ENCODE assay signal across 9 mouse cellular contexts in the genomic region with DNA sequence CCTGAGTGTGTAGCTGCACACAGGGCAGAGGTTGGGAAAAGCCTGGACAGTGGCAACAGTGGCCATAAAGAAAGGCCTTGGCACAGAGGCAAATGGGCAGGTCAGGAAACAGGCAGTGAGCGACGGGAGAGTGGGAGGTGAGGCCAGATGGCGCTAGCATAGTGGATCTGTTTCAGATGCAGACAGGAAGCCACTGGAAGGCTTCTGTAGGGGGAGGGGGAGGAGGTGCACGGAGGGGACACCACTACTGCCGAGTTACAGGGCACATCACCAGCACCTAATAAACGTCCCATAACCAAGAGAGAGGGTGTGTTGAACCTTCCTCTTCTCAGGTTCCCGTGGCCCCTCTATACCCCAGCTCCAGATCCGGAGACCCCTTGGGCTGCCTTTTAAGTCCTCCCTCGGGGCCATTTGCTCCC. TPM values are rescaled to one million over a fixed set of nuclear protein-coding genes. Genes with fewer than 3 reads are reported as not detected.
DNase-seq lines count a peak whose midpoint lies in the region; ATAC-seq and TF ChIP-seq lines count a peak whose summit lies in the region.
"Had no signal": no experiment of that assay in that cellular context is flagged by ENCODE, and none has a peak within 500 bp of the region (broad histone marks: within the 10 kb centered on the region; RNA-seq: fewer than 3 reads in every experiment).

No protein-coding gene starts in this region.

- no peaks in the 10 kb centered on the region for H3K4me1 ChIP-seq in heart, embryonic 12.5 days (replicated peaks)
- H3K4me1 ChIP-seq in forebrain, embryonic 16.5 days (replicated peaks; ENCODE audit: control insufficient read depth, insufficient read depth, low read length), result peaks cover 18% of the 10 kb centered on the region
- H3K4me1 ChIP-seq in limb, embryonic 14.5 days (ENCODE audit: control insufficient read depth, insufficient read depth, low read length), result peaks cover 3% of the 10 kb centered on the region

- peaks cover 23% of the 10 kb centered on the region for H3K27me3 ChIP-seq in heart, embryonic 12.5 days (replicated peaks)
- H3K27me3 ChIP-seq in forebrain, embryonic 16.5 days (replicated peaks; ENCODE audit: control insufficient read depth, insufficient read depth, low read length), result no peaks in the 10 kb centered on the region
- H3K27me3 ChIP-seq in limb, embryonic 14.5 days (ENCODE audit: control insufficient read depth, insufficient read depth, low read length), result no peaks in the 10 kb centered on the region

- no peak for TF ChIP-seq POLR2A in limb, embryonic 14.5 days (IDR thresholded peaks at IDR 0.05; ENCODE audit: borderline replicate concordance, extremely low read depth, insufficient read depth, insufficient read length)

- ATAC-seq in heart, embryonic 12.5 days (ENCODE audit: insufficient number of reproducible peaks, low FRiP score), result no peak
- ATAC-seq in forebrain, embryonic 16.5 days, result peak; percentile 28
- no peak for ATAC-seq in limb, embryonic 14.5 days (ENCODE audit: low FRiP score, low read depth)

- no peak for DNase-seq in heart, adult 11 months
- DNase-seq in cerebellum, adult 11 months, result peak; percentile 48
- peak; percentile 22 for DNase-seq in limb, embryonic 14.5 days (ENCODE audit: low spot score)
- no peak for DNase-seq in T-cell, adult 2 months (ENCODE audit: low spot score)
- no peak for DNase-seq in ovary, adult 18-20 months (ENCODE audit: low spot score)
- no peak for DNase-seq in adrenal gland, adult 2 months

- H3K4me3 ChIP-seq in heart, embryonic 12.5 days, result no peak overlapping the region
- no peak overlapping the region for H3K4me3 ChIP-seq in forebrain, embryonic 16.5 days (replicated peaks; ENCODE audit: low read length)
- no peak overlapping the region for H3K4me3 ChIP-seq in limb, embryonic 14.5 days (replicated peaks; ENCODE audit: low read length)

- H3K9me3 ChIP-seq in heart, embryonic 12.5 days (replicated peaks), result peaks cover 8% of the 10 kb centered on the region; the same call in 1 of the 2 replicates
- H3K9me3 ChIP-seq in forebrain, embryonic 16.5 days (ENCODE audit: control insufficient read depth, low read length), result no peaks in the 10 kb centered on the region
- H3K9me3 ChIP-seq in limb, embryonic 14.5 days (ENCODE audit: control insufficient read depth, low read length), result no peaks in the 10 kb centered on the region

- 13% methylated on average over 9 of the region's 9 CpGs for WGBS in heart, embryonic 12.5 days
- WGBS in forebrain, embryonic 16.5 days, result 13% methylated on average over 9 of the region's 9 CpGs
- WGBS in limb, embryonic 14.5 days, result 3% methylated on average over 9 of the region's 9 CpGs

- no peaks in the 10 kb centered on the region for H3K36me3 ChIP-seq in heart, embryonic 12.5 days
- no peaks in the 10 kb centered on the region for H3K36me3 ChIP-seq in forebrain, embryonic 16.5 days (ENCODE audit: control insufficient read depth, insufficient read depth)
- no peaks in the 10 kb centered on the region for H3K36me3 ChIP-seq in limb, embryonic 14.5 days (ENCODE audit: control insufficient read depth, insufficient read depth, low read length)

- 0 out of 2 replicates have a peak overlapping the region, but pooled peaks have one; percentile 3 for H3K4me2 ChIP-seq in heart, embryonic 12.5 days
- no peak overlapping the region for H3K4me2 ChIP-seq in forebrain, embryonic 16.5 days (ENCODE audit: low read length)
- peak overlapping the region; percentile 27; the same call in 1 of the 2 replicates for H3K4me2 ChIP-seq in limb, embryonic 14.5 days (replicated peaks; ENCODE audit: low read depth, low read length, severe bottlenecking)

- no peak overlapping the region for H3K27ac ChIP-seq in heart, embryonic 12.5 days (ENCODE audit: poor library complexity, severe bottlenecking)
- H3K27ac ChIP-seq in forebrain, embryonic 16.5 days (ENCODE audit: low read length), result peak overlapping the region; percentile 29; the same call in 1 of the 2 replicates
- no peak overlapping the region for H3K27ac ChIP-seq in limb, embryonic 14.5 days (replicated peaks; ENCODE audit: low read depth, low read length)

- no peak overlapping the region for H3K9ac ChIP-seq in heart, embryonic 12.5 days
- no peak overlapping the region; the same call in 1 of the 2 replicates for H3K9ac ChIP-seq in forebrain, embryonic 16.5 days (replicated peaks; ENCODE audit: low read depth, low read length)
- H3K9ac ChIP-seq in limb, embryonic 14.5 days (ENCODE audit: low read depth, low read length, severe bottlenecking), result no peak overlapping the region

RNA-seq across cellular contexts. Expression of a gene that starts 48.3 kb away (rescaled TPM):
- 3.1 and 5.8 TPM in 2 replicates for polyA plus RNA-seq in heart, embryonic 12.5 days (2016; fragmentation: Nextera tagmentation; extraction: Ambion mirVana)
- polyA plus RNA-seq in forebrain, embryonic 16.5 days (2015; fragmentation: Nextera tagmentation; extraction: Ambion mirVana), result 18.6 and 29.7 TPM in 2 replicates
- polyA plus RNA-seq in limb, embryonic 14.5 days (2012; rRNA removed), result 2.0 and 2.6 TPM in 2 replicates
- 4.4 TPM in 2 replicates for polyA plus RNA-seq in limb, embryonic 14.5 days (2014; fragmentation: Nextera tagmentation; extraction: Ambion mirVana)
- total RNA-seq in adrenal gland, adult 2 months (2021), result 10 to 100 TPM; 36.0 to 42.7 TPM
- polyA plus RNA-seq in adrenal gland, adult 2 months (2012; rRNA removed), result 31.1 and 34.0 TPM in 2 replicates

RNA-seq across cellular contexts. Expression of a gene that starts 53.7 kb away (rescaled TPM):
- not detected in 2 replicates for polyA plus RNA-seq in heart, embryonic 12.5 days (2016; fragmentation: Nextera tagmentation; extraction: Ambion mirVana)
- polyA plus RNA-seq in forebrain, embryonic 16.5 days (2015; fragmentation: Nextera tagmentation; extraction: Ambion mirVana), result not detected in 2 replicates
- polyA plus RNA-seq in limb, embryonic 14.5 days (2012; rRNA removed), result not detected in 2 replicates
- not detected in 2 replicates for polyA plus RNA-seq in limb, embryonic 14.5 days (2014; fragmentation: Nextera tagmentation; extraction: Ambion mirVana)
- total RNA-seq in adrenal gland, adult 2 months (2021), result not detected
- not detected in 2 replicates for polyA plus RNA-seq in adrenal gland, adult 2 months (2012; rRNA removed)
- total RNA-seq: left cerebral cortex, adult 8-10 months had no signal

Comparison
In these comparisons a context has a peak if more than half of its experiments do, and no peak if none do; other contexts are left out.
1. DNase-seq: peak in cerebellum, adult 11 months (single experiment) and limb, embryonic 14.5 days (single experiment); none in heart, adult 11 months (single experiment), T-cell, adult 2 months (single experiment), ovary, adult 18-20 months (single experiment) and adrenal gland, adult 2 months (single experiment).